Mouse (Mus musculus) c-Kit-positive CD71-positive TER-119-negative erythroid progenitor cells, embryonic 14.5 days (primary cell): ENCODE results near the gene Cd101.

Source experiments
- DNase-seq: peaks from one replicate; pipeline ENCODE4 v3.0.0-alpha.2; 2013; ENCODE audit warnings: low read depth

Gene Cd101

GRCm38 (mm10) chr3:101041997-101042396 lies 12.6 kb upstream of the Cd101 start:
- DNase-seq = no peak

GRCm38 (mm10) chr3:101037984-101038545 lies 8.7 kb upstream of the Cd101 start:
- DNase-seq = no peak

- DNase-seq = no peak
Measured at GRCm38 (mm10) chr3:101036001-101036400, 6.6 kb upstream of the Cd101 start.

GRCm38 (mm10) chr3:101034509-101034908 lies 5.2 kb upstream of the Cd101 start:
- no peak for DNase-seq

GRCm38 (mm10) chr3:101033644-101034043 lies 4.3 kb upstream of the Cd101 start:
- no peak for DNase-seq

GRCm38 (mm10) chr3:101031456-101032142 lies 2.2 kb upstream of the Cd101 start:
- no peak for DNase-seq

- no peak for DNase-seq
Measured at GRCm38 (mm10) chr3:101030630-101031029, 1.3 kb upstream of the Cd101 start.

GRCm38 (mm10) chr3:101026741-101027140 lies 2.6 kb downstream of the Cd101 start:
- no peak for DNase-seq

- DNase-seq = no peak
Measured at GRCm38 (mm10) chr3:101022967-101023366, 6.4 kb downstream of the Cd101 start.

- DNase-seq = no peak
Measured at GRCm38 (mm10) chr3:101021481-101022051, 7.8 kb downstream of the Cd101 start.

GRCm38 (mm10) chr3:101021073-101021472 lies 8.3 kb downstream of the Cd101 start:
- DNase-seq = no peak

- DNase-seq = no peak
Measured at GRCm38 (mm10) chr3:101018494-101018893, 10.9 kb downstream of the Cd101 start.

- DNase-seq = no peak
Measured at GRCm38 (mm10) chr3:101016050-101016449, 13.3 kb downstream of the Cd101 start.

- DNase-seq = no peak
Measured at GRCm38 (mm10) chr3:101015254-101015653, 14.1 kb downstream of the Cd101 start.

- DNase-seq = no peak
Measured at GRCm38 (mm10) chr3:101013536-101013935, 15.8 kb downstream of the Cd101 start.

GRCm38 (mm10) chr3:101013005-101013404 lies 16.4 kb downstream of the Cd101 start:
- DNase-seq = no peak

- no peak for DNase-seq
Measured at GRCm38 (mm10) chr3:101012597-101012996, 16.8 kb downstream of the Cd101 start.

GRCm38 (mm10) chr3:101012131-101012571 lies 17.2 kb downstream of the Cd101 start:
- no peak for DNase-seq

GRCm38 (mm10) chr3:101011203-101011600 lies 18.2 kb downstream of the Cd101 start:
- DNase-seq = no peak

GRCm38 (mm10) chr3:101010589-101011202 lies 18.7 kb downstream of the Cd101 start:
- DNase-seq = no peak

- DNase-seq = no peak
Measured at GRCm38 (mm10) chr3:101007112-101007782, 22.1 kb downstream of the Cd101 start.

- no peak for DNase-seq
Measured at GRCm38 (mm10) chr3:101005392-101005791, 24.0 kb downstream of the Cd101 start.
